Mouse (Mus musculus) heart, adult 8-10 months (tissue): ENCODE results near the gene A530016L24Rik. TPM values are rescaled to one million over a fixed set of nuclear protein-coding genes. Genes with fewer than 3 reads are reported as not detected.

Experiments
- total RNA-seq, 4 experiments: library from RNA; stranded (reverse); gene quantifications; 2 replicates each; pipeline ENCODE4 v1.2.4; 2022

A530016L24Rik gene
- total RNA-seq, 4 experiments from 2014 or later, result 31.2 to 50.5 (median 38.0) TPM

Other genes with a start within 250 kb of the A530016L24Rik start
- gene Tmem179, start 27.3 kb downstream of the A530016L24Rik start, total RNA-seq, result not detected
- gene Inf2, start 99.3 kb downstream of the A530016L24Rik start, total RNA-seq, result 10 to 100 TPM; 14.7 to 19.5 (median 17.7) TPM
- gene Adssl1, start 130.6 kb downstream of the A530016L24Rik start, total RNA-seq, result 100 to 1,000 TPM; 184 to 207 (median 193) TPM
- 10 to 100 TPM; 28.3 to 35.2 (median 30.0) TPM for gene Siva1, start 155.2 kb downstream of the A530016L24Rik start, total RNA-seq
- 100 to 1,000 TPM; 161 to 195 (median 179) TPM for gene Akt1, start 185.4 kb downstream of the A530016L24Rik start, total RNA-seq
- gene Zbtb42, start 189.4 kb downstream of the A530016L24Rik start, total RNA-seq, result 1 to 10 TPM; 4.0 to 5.5 (median 4.9) TPM
- gene Cep170b, start 231.0 kb downstream of the A530016L24Rik start, total RNA-seq, result 10 to 100 TPM; 12.3 to 14.7 (median 13.4) TPM